Mouse (Mus musculus) megakaryocyte, embryonic 14.5 days (primary cell): ENCODE measurements around the gene Tuba3a.

Experiments used
- FLI1 ChIP-seq: IDR thresholded peaks from 2 replicates; pipeline ENCODE4 v1.6.1; 2012; ENCODE audit warnings: low read length, inconsistent platforms, mixed read lengths
- GATA1 ChIP-seq: IDR thresholded peaks from 3 replicates; pipeline ENCODE4 v1.6.1; 2012; ENCODE audit warnings: mixed read lengths, low read length, inconsistent platforms, borderline replicate concordance

DNA sequence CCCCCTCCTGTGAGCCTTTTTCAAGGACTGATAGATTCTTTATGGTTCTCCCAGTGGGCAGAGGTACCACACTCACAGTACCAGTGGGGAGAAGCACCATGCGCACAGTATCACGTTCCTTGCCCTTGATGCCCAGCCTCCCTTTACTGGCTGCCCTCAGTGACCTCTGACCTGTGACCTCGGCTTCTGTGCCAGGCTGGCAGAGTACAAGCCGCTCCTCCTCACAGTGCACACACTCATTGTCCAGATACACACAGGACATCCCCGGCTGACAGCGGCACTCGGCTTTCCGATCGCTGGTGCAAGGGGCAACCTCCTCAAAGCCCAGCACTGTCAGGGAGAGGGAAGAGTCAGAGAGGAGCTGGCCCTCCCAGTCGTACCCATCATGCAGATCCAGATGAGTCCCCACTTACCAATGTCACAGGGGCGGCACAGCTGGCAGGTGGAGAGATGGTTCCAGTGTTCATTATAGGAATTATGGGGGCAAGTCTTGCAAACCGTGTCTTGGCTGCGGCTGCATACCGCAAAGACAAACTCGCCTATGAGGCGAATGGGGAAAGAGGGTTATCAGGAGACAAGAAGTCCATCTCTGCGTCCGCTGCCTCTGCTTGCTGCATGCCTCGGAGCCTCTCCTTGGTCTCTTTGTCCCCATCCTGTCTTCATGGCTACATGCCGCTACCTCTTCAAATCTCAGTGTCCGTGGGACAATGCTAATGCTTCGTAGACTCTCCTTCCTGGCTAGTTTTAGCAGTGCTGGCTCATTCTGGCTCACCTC, 26.9 kb upstream of the Tuba3a start:
- TF ChIP-seq GATA1, result no peak
- no peak for TF ChIP-seq FLI1
